Comparison of ENCODE assay signal across 27 mouse cellular contexts in genomic region chr17:69074095-69074494, GRCm38 (mm10). TPM values are rescaled to one million over a fixed set of nuclear protein-coding genes. Genes with fewer than 3 reads are reported as not detected.
A peak's percentile ranks its signal among the peaks of the same experiment; 100 is the strongest.
DNase-seq lines count a peak whose midpoint lies in the region; ATAC-seq and TF ChIP-seq lines count a peak whose summit lies in the region.
"Had no signal": no experiment of that assay in that cellular context is flagged by ENCODE, and none has a peak within 500 bp of the region (broad histone marks: within the 10 kb centered on the region; RNA-seq: fewer than 3 reads in every experiment).

No protein-coding gene starts in this region.

- 0 out of 2 replicates have a peak, but pooled peaks have one; percentile 35 for ATAC-seq in liver, embryonic 16.5 days (ENCODE audit: low read depth)
- ATAC-seq in liver, embryonic 12.5 days = no peak
- ATAC-seq in intestine, postnatal 0 days = peak; percentile 69
- ATAC-seq: CD4-positive, CD25-positive, alpha-beta regulatory T cell, adult 4 months; forebrain, embryonic 14.5 days; forebrain, postnatal 0 days; hindbrain, embryonic 16.5 days had no signal

- H3K9me3 ChIP-seq in liver, embryonic 16.5 days (replicated peaks; ENCODE audit: control insufficient read depth, low read length) = no peaks in the 10 kb centered on the region
- no peaks in the 10 kb centered on the region for H3K9me3 ChIP-seq in liver, embryonic 12.5 days (replicated peaks)
- no peaks in the 10 kb centered on the region for H3K9me3 ChIP-seq in intestine, postnatal 0 days (ENCODE audit: control insufficient read depth)
- H3K9me3 ChIP-seq: embryonic facial prominence, embryonic 15.5 days; heart, embryonic 12.5 days; heart, embryonic 15.5 days; hindbrain, embryonic 10.5 days; hindbrain, embryonic 13.5 days had no signal

- no peak overlapping the region for H3K4me2 ChIP-seq in liver, embryonic 16.5 days (ENCODE audit: low read depth, low read length)
- no peak overlapping the region for H3K4me2 ChIP-seq in liver, embryonic 12.5 days
- no peak overlapping the region for H3K4me2 ChIP-seq in intestine, postnatal 0 days (replicated peaks; ENCODE audit: low read depth)
- H3K4me2 ChIP-seq: embryonic facial prominence, embryonic 15.5 days; heart, embryonic 12.5 days; heart, embryonic 15.5 days; hindbrain, embryonic 13.5 days had no signal

- no peaks in the 10 kb centered on the region for H3K4me1 ChIP-seq in liver, embryonic 16.5 days (ENCODE audit: control insufficient read depth, low read depth, low read length)
- H3K4me1 ChIP-seq in liver, embryonic 12.5 days = no peaks in the 10 kb centered on the region
- no peaks in the 10 kb centered on the region; the same call in 1 of the 2 replicates for H3K4me1 ChIP-seq in intestine, postnatal 0 days (replicated peaks; ENCODE audit: control insufficient read depth, insufficient read depth, low read length)
- no peaks in the 10 kb centered on the region for H3K4me1 ChIP-seq in thymus, adult 2 months (replicated peaks; ENCODE audit: control insufficient read depth, insufficient read depth, low read length)

- no peak for TF ChIP-seq POLR2A in thymus, adult 2 months (IDR thresholded peaks at IDR 0.05; ENCODE audit: control insufficient read depth, extremely low read depth, insufficient read depth, low read length, poor library complexity)

- peaks cover 27% of the 10 kb centered on the region for H3K27me3 ChIP-seq in liver, embryonic 16.5 days (ENCODE audit: control insufficient read depth, insufficient read depth, low read depth, low read length)
- peaks cover 52% of the 10 kb centered on the region for H3K27me3 ChIP-seq in liver, embryonic 12.5 days (replicated peaks)
- no peaks in the 10 kb centered on the region for H3K27me3 ChIP-seq in intestine, postnatal 0 days (replicated peaks; ENCODE audit: control insufficient read depth, insufficient read depth, low read length)
- no peaks in the 10 kb centered on the region for H3K27me3 ChIP-seq in thymus, adult 2 months (ENCODE audit: control insufficient read depth, insufficient read depth, low read length)

- no peak overlapping the region for H3K4me3 ChIP-seq in liver, embryonic 16.5 days (ENCODE audit: low read depth, low read length)
- H3K4me3 ChIP-seq in liver, embryonic 12.5 days = no peak overlapping the region
- no peak overlapping the region for H3K4me3 ChIP-seq in intestine, postnatal 0 days (ENCODE audit: low read depth, low read length)
- no peak overlapping the region for H3K4me3 ChIP-seq in thymus, adult 2 months (ENCODE audit: control insufficient read depth, insufficient read depth, low read length)
- H3K4me3 ChIP-seq: embryonic facial prominence, embryonic 12.5 days; embryonic facial prominence, embryonic 15.5 days; gastrocnemius, adult 2 months; heart, embryonic 12.5 days; heart, embryonic 15.5 days; hindbrain, embryonic 10.5 days; hindbrain, embryonic 13.5 days had no signal

- H3K36me3 ChIP-seq in liver, embryonic 16.5 days (ENCODE audit: control insufficient read depth, insufficient read depth) = no peaks in the 10 kb centered on the region
- no peaks in the 10 kb centered on the region for H3K36me3 ChIP-seq in liver, embryonic 12.5 days
- no peaks in the 10 kb centered on the region for H3K36me3 ChIP-seq in intestine, postnatal 0 days (ENCODE audit: control insufficient read depth, insufficient read depth)
- no peaks in the 10 kb centered on the region for H3K36me3 ChIP-seq in thymus, adult 2 months (ENCODE audit: control insufficient read depth, insufficient read depth, low read length)
- H3K36me3 ChIP-seq: embryonic facial prominence, embryonic 12.5 days; embryonic facial prominence, embryonic 15.5 days; heart, embryonic 12.5 days; heart, embryonic 15.5 days; hindbrain, embryonic 10.5 days; hindbrain, embryonic 13.5 days had no signal

- peak; percentile 16 for DNase-seq in ZHBTc4 (ENCODE audit: low read depth, low spot score)
- DNase-seq in yolk sac, embryonic 10.5 days (ENCODE audit: low spot score) = peak; percentile 55
- no peak for DNase-seq in spleen, adult 18-20 months
- no peak for DNase-seq in thymus, adult 2 months
- no peak for DNase-seq in cerebellum, adult 9-11 months
- DNase-seq: adrenal gland, adult 8-10 months; adrenal gland, postnatal 25 days; cerebellum, adult 2 months; cerebellum, postnatal 25 days; forebrain, postnatal 0 days; gastrocnemius, adult 2 months; gastrocnemius, postnatal 14 days; heart, adult 11 months; heart, postnatal 10 days; heart, postnatal 36 days had no signal

- H3K27ac ChIP-seq in liver, embryonic 16.5 days (ENCODE audit: low read length) = no peak overlapping the region
- no peak overlapping the region for H3K27ac ChIP-seq in liver, embryonic 12.5 days
- H3K27ac ChIP-seq in intestine, postnatal 0 days (ENCODE audit: low read depth, low read length) = peak overlapping the region; percentile 91
- no peak overlapping the region for H3K27ac ChIP-seq in thymus, adult 2 months (ENCODE audit: control insufficient read depth, insufficient read depth, low read length)
- H3K27ac ChIP-seq: embryonic facial prominence, embryonic 12.5 days; embryonic facial prominence, embryonic 15.5 days; gastrocnemius, adult 2 months; heart, embryonic 15.5 days; hindbrain, embryonic 10.5 days; hindbrain, embryonic 13.5 days had no signal

- TF ChIP-seq CTCF in intestine, postnatal 0 days (IDR thresholded peaks at IDR 0.05; ENCODE audit: low read depth) = no peak
- no peak for TF ChIP-seq CTCF in thymus, adult 2 months (IDR thresholded peaks at IDR 0.05; ENCODE audit: borderline replicate concordance, control insufficient read depth, extremely low read depth, insufficient read depth, low read length, poor library complexity)

- 59% methylated on average over 4 of the region's 4 CpGs for WGBS in liver, embryonic 16.5 days (ENCODE audit: insufficient replicate concordance)
- WGBS in liver, embryonic 12.5 days (ENCODE audit: insufficient replicate concordance) = 69% methylated on average over 4 of the region's 4 CpGs
- 36% methylated on average over 4 of the region's 4 CpGs for WGBS in intestine, postnatal 0 days
- 90% methylated on average over 4 of the region's 4 CpGs for WGBS in thymus, adult 2 months

- no peak overlapping the region for H3K9ac ChIP-seq in liver, embryonic 16.5 days (ENCODE audit: low read depth, low read length)
- H3K9ac ChIP-seq in liver, embryonic 12.5 days = no peak overlapping the region
- H3K9ac ChIP-seq in intestine, postnatal 0 days (ENCODE audit: low read depth, low read length) = no peak overlapping the region
- H3K9ac ChIP-seq: embryonic facial prominence, embryonic 12.5 days; embryonic facial prominence, embryonic 15.5 days; forebrain, postnatal 0 days; heart, embryonic 12.5 days; heart, embryonic 15.5 days; hindbrain, embryonic 13.5 days had no signal

RNA-seq across cellular contexts. Expression of gene Epb41l3, which starts 1.4 kb away (rescaled TPM):
- 7.4 and 8.5 TPM in 2 replicates for polyA plus RNA-seq in liver, embryonic 16.5 days (2015; fragmentation: Nextera tagmentation; extraction: Ambion mirVana)
- 13.2 and 15.6 TPM in 2 replicates for polyA plus RNA-seq in liver, embryonic 12.5 days (2016; fragmentation: Nextera tagmentation; extraction: Ambion mirVana)
- 174 and 213 TPM in 2 replicates for polyA plus RNA-seq in intestine, postnatal 0 days (2015; fragmentation: Nextera tagmentation; extraction: Ambion mirVana)
- polyA plus RNA-seq in thymus, adult 2 months (2012; rRNA removed) = 6.6 and 8.4 TPM in 2 replicates

Comparison
In these comparisons a context has a peak if more than half of its experiments do, and no peak if none do; other contexts are left out.
1. DNase-seq: peak in ZHBTc4 (single experiment) and yolk sac, embryonic 10.5 days (single experiment); none in spleen, adult 18-20 months (0 of 2), thymus, adult 2 months (single experiment) and cerebellum, adult 9-11 months (single experiment).
2. RNA of gene Epb41l3, which starts 1.4 kb away (polyA plus RNA-seq): 174 to 213 TPM in intestine, postnatal 0 days; 13.2 to 15.6 TPM in liver, embryonic 12.5 days, 7.4 to 8.5 TPM in liver, embryonic 16.5 days and 6.6 to 8.4 TPM in thymus, adult 2 months; every median in the first group is over 10 times any median in the second.